In genomic region chr17:29887271-29887880, GRCm38 (mm10) we compare ENCODE assay signal across 8 mouse cellular contexts.
A peak's percentile ranks its signal among the peaks of the same experiment; 100 is the strongest.
DNase-seq lines count a peak whose midpoint lies in the region; ATAC-seq lines count a peak whose summit lies in the region.

No protein-coding gene starts in this region.

- H3K4me1 ChIP-seq in heart, embryonic 13.5 days: peaks cover 39% of the 10 kb centered on the region
- peaks cover 26% of the 10 kb centered on the region for H3K4me1 ChIP-seq in limb, embryonic 11.5 days (ENCODE audit: control insufficient read depth, insufficient read depth, low read length)
- peaks cover 23% of the 10 kb centered on the region for H3K4me1 ChIP-seq in midbrain, embryonic 11.5 days (ENCODE audit: control insufficient read depth, insufficient read depth, low read length)

- peak overlapping the region; percentile 85 for H3K9ac ChIP-seq in heart, embryonic 13.5 days
- H3K9ac ChIP-seq in limb, embryonic 11.5 days (ENCODE audit: low read length): peak overlapping the region; percentile 76
- peak overlapping the region; percentile 83 for H3K9ac ChIP-seq in midbrain, embryonic 11.5 days (ENCODE audit: low read length)

- ATAC-seq in CD4-positive, CD25-positive, alpha-beta regulatory T cell, adult 4 months: peak; percentile 37
- peak; percentile 9; the same call in 1 of the 2 replicates for ATAC-seq in heart, embryonic 13.5 days (ENCODE audit: extremely low read depth, insufficient number of reproducible peaks, low FRiP score, low TSS enrichment)
- no peak; the same call in 1 of the 2 replicates for ATAC-seq in limb, embryonic 11.5 days (ENCODE audit: insufficient number of reproducible peaks, low FRiP score, low TSS enrichment, low read depth)
- ATAC-seq in midbrain, embryonic 11.5 days (ENCODE audit: low FRiP score): peak; percentile 65

- under 1% methylated on average over 57 of the region's 57 CpGs for WGBS in heart, embryonic 13.5 days
- WGBS in limb, embryonic 11.5 days: 0% methylated on average over 57 of the region's 57 CpGs
- under 1% methylated on average over 43 of the region's 57 CpGs for WGBS in midbrain, embryonic 11.5 days

- peak overlapping the region; percentile 71 for H3K4me3 ChIP-seq in heart, embryonic 13.5 days
- H3K4me3 ChIP-seq in limb, embryonic 11.5 days (ENCODE audit: low read depth, low read length): peak overlapping the region; percentile 54
- peak overlapping the region; percentile 68 for H3K4me3 ChIP-seq in midbrain, embryonic 11.5 days (ENCODE audit: low read depth, low read length)

- H3K27ac ChIP-seq in heart, embryonic 13.5 days (replicated peaks): peak overlapping the region; percentile 49; the same call in 1 of the 2 replicates
- H3K27ac ChIP-seq in limb, embryonic 11.5 days (replicated peaks; ENCODE audit: low read depth, low read length): 0 out of 2 replicates have a peak overlapping the region, but pooled peaks have one; percentile 14
- H3K27ac ChIP-seq in midbrain, embryonic 11.5 days (ENCODE audit: low read depth, low read length): peak overlapping the region; percentile 68

- peak overlapping the region; percentile 97 for H3K4me2 ChIP-seq in heart, embryonic 13.5 days
- peak overlapping the region; percentile 100 for H3K4me2 ChIP-seq in limb, embryonic 11.5 days (ENCODE audit: low read depth, severe bottlenecking)
- peak overlapping the region; percentile 98 for H3K4me2 ChIP-seq in midbrain, embryonic 11.5 days

- no peaks in the 10 kb centered on the region for H3K9me3 ChIP-seq in heart, embryonic 13.5 days
- H3K9me3 ChIP-seq in limb, embryonic 11.5 days (ENCODE audit: control insufficient read depth, low read length): no peaks in the 10 kb centered on the region
- H3K9me3 ChIP-seq in midbrain, embryonic 11.5 days (ENCODE audit: control insufficient read depth, low read length): no peaks in the 10 kb centered on the region

- no peaks in the 10 kb centered on the region for H3K36me3 ChIP-seq in heart, embryonic 13.5 days
- no peaks in the 10 kb centered on the region for H3K36me3 ChIP-seq in limb, embryonic 11.5 days (ENCODE audit: control insufficient read depth, insufficient read depth, low read length)
- H3K36me3 ChIP-seq in midbrain, embryonic 11.5 days (ENCODE audit: control insufficient read depth, insufficient read depth, low read length): no peaks in the 10 kb centered on the region

- H3K27me3 ChIP-seq in heart, embryonic 13.5 days (replicated peaks): peaks cover 83% of the 10 kb centered on the region
- H3K27me3 ChIP-seq in limb, embryonic 11.5 days (ENCODE audit: control insufficient read depth, insufficient read depth, low read length): peaks cover 47% of the 10 kb centered on the region
- peaks cover 29% of the 10 kb centered on the region for H3K27me3 ChIP-seq in midbrain, embryonic 11.5 days (ENCODE audit: control insufficient read depth, insufficient read depth, low read length)

- DNase-seq in cerebellum, adult 8-10 months: peak; percentile 47
- no peak for DNase-seq in cerebellum, adult 9-10 months
- DNase-seq in embryo, embryonic 10 days (ENCODE audit: low spot score): peak; percentile 78
- peak; percentile 79 for DNase-seq in limb, embryonic 11.5 days (ENCODE audit: low spot score)
- DNase-seq in midbrain, embryonic 11.5 days (ENCODE audit: low spot score, missing footprints): peak; percentile 97
- peak; percentile 27 to 37 for DNase-seq in thymus, postnatal 36 days

Comparison
In these comparisons a context has a peak if more than half of its experiments do, and no peak if none do; other contexts are left out.
1. H3K27ac ChIP-seq: peak in every context shown above with its lines; median percentile 68 in midbrain, embryonic 11.5 days; 49 in heart, embryonic 13.5 days; 14 in limb, embryonic 11.5 days.